Mouse (Mus musculus) cerebellum, adult 2 months (tissue): ENCODE measurements around the gene Myo1f.

Experiments used
- CTCF ChIP-seq: fragments of 200-500 bp; IDR thresholded peaks from 2 replicates; pipeline ENCODE4 v1.5.1; 2011; ENCODE audit warnings: low read depth, mild to moderate bottlenecking, control low read depth, low read length, moderate library complexity, borderline replicate concordance; ENCODE audit not compliant: insufficient read depth
- POLR2A ChIP-seq: fragments of 200-500 bp; IDR thresholded peaks from 2 replicates; pipeline ENCODE4 v1.6.1; 2011; ENCODE audit warnings: low read length, control low read depth, borderline replicate concordance; ENCODE audit not compliant: insufficient read depth

DNA sequence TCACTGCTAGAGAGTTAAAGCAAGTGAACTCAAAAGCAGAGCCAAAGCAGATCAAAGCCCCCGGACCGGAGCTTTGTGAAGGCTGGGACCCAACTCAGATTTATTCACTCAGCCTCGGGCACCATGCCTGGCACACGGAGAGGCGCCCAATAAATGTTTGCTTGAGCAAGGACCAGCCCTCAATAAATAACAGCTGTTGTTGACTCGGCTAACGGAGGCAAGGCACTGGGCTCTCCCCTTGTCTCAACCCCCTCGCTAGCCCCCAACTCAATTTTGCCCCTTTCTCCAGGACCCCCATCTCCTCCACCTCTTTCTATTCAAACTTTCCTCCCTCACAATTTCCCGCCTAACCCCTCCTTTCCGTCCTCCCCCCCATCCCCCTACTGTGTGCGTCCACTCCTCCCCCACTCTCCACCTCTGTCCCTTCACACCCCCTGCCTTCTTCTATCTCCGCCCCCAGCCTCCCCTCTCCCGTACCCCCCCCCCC is 32.0 kb upstream of the Myo1f start:
- TF ChIP-seq CTCF (no peak), POLR2A (no peak)
